Mouse (Mus musculus) kidney, embryonic 16.5 days (tissue): ENCODE data around the gene Fbrsl1. TPM values are rescaled to one million over a fixed set of nuclear protein-coding genes. Genes with fewer than 3 reads are reported as not detected.

Source experiments
- ATAC-seq: fragments of 200-750 bp; cut with Nextera tagmentation; 2 replicates; pipeline ENCODE4 v1.8.0; 2017; ENCODE audit warnings: moderate TSS enrichment; ENCODE audit not compliant: low FRiP score, low TSS enrichment
- H3K27ac ChIP-seq: fragments of 300-500 bp; sonication (generic); 2 replicates; pipeline ENCODE4 v1.5.1; 2014; ENCODE audit warnings: low read length
- H3K27me3 ChIP-seq: fragments of 300-500 bp; sonication (generic); 2 replicates; pipeline ENCODE4 v1.6.1; 2014; ENCODE audit warnings: low read length, control low read depth, mixed read lengths; ENCODE audit not compliant: insufficient read depth
- H3K36me3 ChIP-seq: fragments of 300-500 bp; sonication (generic); 2 replicates; pipeline ENCODE4 v1.6.1; 2014; ENCODE audit warnings: low read length, control low read depth, mixed read lengths; ENCODE audit not compliant: insufficient read depth
- H3K4me1 ChIP-seq: fragments of 300-500 bp; sonication (generic); 2 replicates; pipeline ENCODE4 v1.6.1; 2014; ENCODE audit warnings: low read length, control low read depth, mixed read lengths; ENCODE audit not compliant: insufficient read depth
- H3K4me2 ChIP-seq: fragments of 300-500 bp; sonication (generic); replicated peaks from 2 replicates; pipeline ENCODE4 v1.6.1; 2014; ENCODE audit warnings: low read depth, low read length
- H3K4me3 ChIP-seq: fragments of 300-500 bp; sonication (generic); 2 replicates; pipeline ENCODE4 v1.5.1; 2014; ENCODE audit warnings: mild to moderate bottlenecking, low read length
- H3K9ac ChIP-seq: fragments of 300-500 bp; sonication (generic); replicated peaks from 2 replicates; pipeline ENCODE4 v1.6.1; 2014; ENCODE audit warnings: low read length
- H3K9me3 ChIP-seq: fragments of 300-500 bp; sonication (generic); 2 replicates; pipeline ENCODE4 v1.6.1; 2016; ENCODE audit warnings: low read length, control low read depth
- WGBS: fragments of 180-500 bp; shearing (Covaris S2); extraction: QIAGEN DNeasy Blood & Tissue Kit; methylation state at CpG from one replicate; pipeline ENCODE4 v1.1.7; 2014; 5-methylcytosine and 5-hydroxymethylcytosine counted together
- polyA plus RNA-seq: library from polyadenylated mRNA; unstranded; fragments of >200 nt; fragmentation: Nextera tagmentation; extraction: Ambion mirVana; gene quantifications from 2 replicates; pipeline ENCODE4 v1.2.1, GENCODE M21; 2015

Fbrsl1 gene
- polyA plus RNA-seq, 1 experiment from 2014 or later: 9.8 TPM

- Histone ChIP-seq H3K4me3 (no peak overlapping the region), H3K36me3 (no peaks in the 10 kb centered on the region), H3K9me3 (no peaks in the 10 kb centered on the region), H3K27me3 (0 out of 2 replicates have a peak, but pooled peaks cover 3% of the 10 kb centered on the region), H3K4me2 (no peak overlapping the region), H3K9ac (no peak overlapping the region), H3K4me1 (peaks cover 14% of the 10 kb centered on the region), H3K27ac (no peak overlapping the region)
- ATAC-seq: no peak
- WGBS: 86% methylated on average over 6 of the region's 6 CpGs
Measured at GRCm38 (mm10) chr5:110384491-110384890, 63.8 kb downstream of the Fbrsl1 start.

GRCm38 (mm10) chr5:110379823-110380222 lies 68.5 kb downstream of the Fbrsl1 start:
- H3K4me3 ChIP-seq: no peak overlapping the region
- H3K9me3 ChIP-seq: no peaks in the 10 kb centered on the region
- H3K36me3 ChIP-seq: peaks cover 27% of the 10 kb centered on the region
- no peak for ATAC-seq
- no peaks in the 10 kb centered on the region for H3K27me3 ChIP-seq
- no peak overlapping the region for H3K27ac ChIP-seq
- H3K4me1 ChIP-seq: no peaks in the 10 kb centered on the region; the same call in 1 of the 2 replicates
- no peak overlapping the region for H3K9ac ChIP-seq
- no peak overlapping the region for H3K4me2 ChIP-seq
- 81% methylated on average over 4 of the region's 4 CpGs for WGBS

GRCm38 (mm10) chr5:110379086-110379485 lies 69.2 kb downstream of the Fbrsl1 start:
- H3K4me3 ChIP-seq: no peak overlapping the region
- 0 out of 2 replicates have a peak, but pooled peaks have one; percentile 26 for ATAC-seq
- WGBS: 87% methylated on average over 15 of the region's 15 CpGs
- H3K4me2 ChIP-seq: no peak overlapping the region
- no peaks in the 10 kb centered on the region for H3K27me3 ChIP-seq
- H3K9me3 ChIP-seq: no peaks in the 10 kb centered on the region
- H3K4me1 ChIP-seq: no peaks in the 10 kb centered on the region
- no peak overlapping the region for H3K9ac ChIP-seq
- H3K27ac ChIP-seq: no peak overlapping the region
- H3K36me3 ChIP-seq: peaks cover 29% of the 10 kb centered on the region

- no peak overlapping the region for H3K9ac ChIP-seq
- no peak overlapping the region for H3K4me2 ChIP-seq
- no peaks in the 10 kb centered on the region for H3K27me3 ChIP-seq
- no peak overlapping the region for H3K4me3 ChIP-seq
- peak; percentile 60; the same call in 1 of the 2 replicates for ATAC-seq
- H3K4me1 ChIP-seq: no peaks in the 10 kb centered on the region
- no peak overlapping the region for H3K27ac ChIP-seq
- 42% methylated on average over 20 of the region's 20 CpGs for WGBS
- H3K36me3 ChIP-seq: peaks cover 36% of the 10 kb centered on the region
- H3K9me3 ChIP-seq: no peaks in the 10 kb centered on the region
Measured at GRCm38 (mm10) chr5:110378181-110378583, 70.1 kb downstream of the Fbrsl1 start.

- Histone ChIP-seq H3K27me3 (no peaks in the 10 kb centered on the region), H3K4me1 (no peaks in the 10 kb centered on the region), H3K4me2 (no peak overlapping the region), H3K9ac (no peak overlapping the region), H3K36me3 (peaks cover 36% of the 10 kb centered on the region), H3K27ac (no peak overlapping the region), H3K4me3 (no peak overlapping the region), H3K9me3 (no peaks in the 10 kb centered on the region)
- no peak for ATAC-seq
- 48% methylated on average over 8 of the region's 8 CpGs for WGBS
Measured at GRCm38 (mm10) chr5:110376802-110377433, 71.4 kb downstream of the Fbrsl1 start.

GRCm38 (mm10) chr5:110363822-110364545 lies 84.3 kb downstream of the Fbrsl1 start:
- Histone ChIP-seq H3K36me3 (peaks cover 12% of the 10 kb centered on the region), H3K9me3 (no peaks in the 10 kb centered on the region), H3K27me3 (no peaks in the 10 kb centered on the region), H3K9ac (peak overlapping the region; percentile 72), H3K27ac (peak overlapping the region; percentile 51; the same call in 1 of the 2 replicates), H3K4me2 (peak overlapping the region; percentile 74), H3K4me1 (peaks cover 8% of the 10 kb centered on the region; the same call in 1 of the 2 replicates), H3K4me3 (peak overlapping the region; percentile 49)
- ATAC-seq: peak; percentile 1; the same call in 1 of the 2 replicates
- WGBS: 34% methylated on average over 11 of the region's 11 CpGs

GRCm38 (mm10) chr5:110363179-110363821 lies 85.0 kb downstream of the Fbrsl1 start:
- peaks cover 8% of the 10 kb centered on the region; the same call in 1 of the 2 replicates for H3K4me1 ChIP-seq
- peak; percentile 82 for ATAC-seq
- no peaks in the 10 kb centered on the region for H3K9me3 ChIP-seq
- 2% methylated on average over 55 of the region's 72 CpGs for WGBS
- H3K36me3 ChIP-seq: peaks cover 6% of the 10 kb centered on the region
- H3K4me2 ChIP-seq: peak overlapping the region; percentile 74
- peak overlapping the region; percentile 49 for H3K4me3 ChIP-seq
- H3K27ac ChIP-seq: peak overlapping the region; percentile 51; the same call in 1 of the 2 replicates
- H3K27me3 ChIP-seq: no peaks in the 10 kb centered on the region
- H3K9ac ChIP-seq: peak overlapping the region; percentile 72

- Histone ChIP-seq H3K27ac (no peak overlapping the region), H3K4me2 (peak overlapping the region; percentile 74), H3K36me3 (peaks cover 5% of the 10 kb centered on the region), H3K4me1 (peaks cover 8% of the 10 kb centered on the region; the same call in 1 of the 2 replicates), H3K9me3 (no peaks in the 10 kb centered on the region), H3K9ac (peak overlapping the region; percentile 72), H3K27me3 (no peaks in the 10 kb centered on the region), H3K4me3 (peak overlapping the region; percentile 49)
- ATAC-seq: peak; percentile 69
- WGBS: 1% methylated on average over 28 of the region's 28 CpGs
Measured at GRCm38 (mm10) chr5:110362813-110363178, 85.5 kb downstream of the Fbrsl1 start.

GRCm38 (mm10) chr5:110361465-110361864 lies 86.8 kb downstream of the Fbrsl1 start:
- Histone ChIP-seq H3K27ac (no peak overlapping the region), H3K27me3 (no peaks in the 10 kb centered on the region), H3K4me2 (no peak overlapping the region), H3K9me3 (no peaks in the 10 kb centered on the region), H3K4me1 (peaks cover 8% of the 10 kb centered on the region; the same call in 1 of the 2 replicates), H3K4me3 (no peak overlapping the region), H3K9ac (no peak overlapping the region), H3K36me3 (no peaks in the 10 kb centered on the region)
- 77% methylated on average over 6 of the region's 6 CpGs for WGBS
- ATAC-seq: no peak
